ENCODE assay signal across 8 mouse cellular contexts in the genomic region with DNA sequence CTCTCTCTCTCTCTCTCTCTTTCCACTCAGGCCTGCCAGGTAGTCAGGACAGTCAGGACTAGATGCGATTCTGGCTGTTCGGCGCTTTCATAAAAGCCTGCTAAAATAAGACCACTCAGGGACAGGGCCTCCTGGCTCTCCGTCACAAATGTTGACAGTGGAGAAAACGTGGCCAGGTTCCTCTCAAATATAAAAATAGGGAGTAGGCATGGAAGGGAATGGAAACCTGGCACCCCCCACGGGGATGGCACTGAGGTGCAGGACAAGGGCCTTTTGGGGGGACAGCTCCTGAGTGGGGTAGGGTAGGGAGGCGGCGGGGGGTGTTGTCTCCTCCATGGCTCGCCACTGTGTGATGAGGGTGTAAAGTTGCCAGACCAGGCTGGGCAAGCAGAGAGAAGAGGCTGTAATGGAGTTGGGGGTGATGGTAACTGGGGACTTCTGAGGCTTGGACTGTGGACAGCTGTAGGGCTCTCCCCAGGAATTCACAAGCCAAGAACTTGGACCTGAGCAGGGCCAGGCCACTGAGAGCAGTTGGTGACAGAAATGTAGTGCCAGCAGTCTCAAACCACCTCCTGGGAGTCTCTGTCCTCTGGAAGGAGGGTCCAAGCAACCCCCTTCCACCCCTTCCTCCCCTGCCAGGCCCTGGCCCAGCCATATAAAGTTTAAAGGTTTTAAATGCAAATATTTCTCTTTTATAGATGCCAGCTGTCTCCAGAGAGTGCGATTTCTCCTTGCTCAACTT. TPM values are rescaled to one million over a fixed set of nuclear protein-coding genes. Genes with fewer than 3 reads are reported as not detected.
DNase-seq lines count a peak whose midpoint lies in the region; ATAC-seq and TF ChIP-seq lines count a peak whose summit lies in the region.
"Had no signal": no experiment of that assay in that cellular context is flagged by ENCODE, and none has a peak within 500 bp of the region (broad histone marks: within the 10 kb centered on the region; RNA-seq: fewer than 3 reads in every experiment).

No protein-coding gene starts in this region.

- no peak for TF ChIP-seq CTCF in C2C12 (IDR thresholded peaks at IDR 0.05; ENCODE audit: control insufficient read depth, insufficient read depth, insufficient read length)
- no peak for TF ChIP-seq CTCF in E14TG2a.4 (conservative IDR thresholded peaks at IDR 0.05; ENCODE audit: low read length)
- TF ChIP-seq CTCF in heart, postnatal 0 days (IDR thresholded peaks at IDR 0.05; ENCODE audit: low read depth): no peak
- no peak for TF ChIP-seq CTCF in lung, adult 2 months (IDR thresholded peaks at IDR 0.05; ENCODE audit: insufficient read depth, low read length)

- ATAC-seq in heart, postnatal 0 days (ENCODE audit: insufficient read depth, low read depth): peak; percentile 14; the same call in 1 of the 2 replicates
- ATAC-seq in liver, embryonic 15.5 days (ENCODE audit: insufficient read depth): no peak

- no peaks in the 10 kb centered on the region for H3K9me3 ChIP-seq in E14TG2a.4 (ENCODE audit: low read length)
- H3K9me3 ChIP-seq in heart, postnatal 0 days (replicated peaks; ENCODE audit: control insufficient read depth, low read length): no peaks in the 10 kb centered on the region
- H3K9me3 ChIP-seq in liver, embryonic 15.5 days (replicated peaks): no peaks in the 10 kb centered on the region

- H3K36me3 ChIP-seq in C2C12 (ENCODE audit: control insufficient read depth, insufficient read depth): no peaks in the 10 kb centered on the region
- no peaks in the 10 kb centered on the region for H3K36me3 ChIP-seq in E14TG2a.4 (ENCODE audit: insufficient read depth, low read length)
- no peaks in the 10 kb centered on the region for H3K36me3 ChIP-seq in heart, postnatal 0 days (replicated peaks; ENCODE audit: control insufficient read depth, insufficient read depth, low read length)
- peaks cover 5% of the 10 kb centered on the region; the same call in 1 of the 2 replicates for H3K36me3 ChIP-seq in liver, embryonic 15.5 days (replicated peaks)

- H3K4me3 ChIP-seq in C2C12 (ENCODE audit: insufficient read depth, poor library complexity, severe bottlenecking): no peak overlapping the region
- H3K4me3 ChIP-seq in E14TG2a.4 (replicated peaks; ENCODE audit: low read length): peak overlapping the region; percentile 63
- no peak overlapping the region for H3K4me3 ChIP-seq in heart, postnatal 0 days (ENCODE audit: low read depth, low read length)
- no peak overlapping the region for H3K4me3 ChIP-seq in liver, embryonic 15.5 days (replicated peaks)
- no peak overlapping the region for H3K4me3 ChIP-seq in lung, adult 2 months (replicated peaks; ENCODE audit: extremely low read depth, low read depth, low read length)
- H3K4me3 ChIP-seq: erythroblast, embryonic 14.5 days had no signal

- peak overlapping the region; percentile 26 for H3ac ChIP-seq in C2C12 (ENCODE audit: control insufficient read depth, insufficient read length, low read depth)

- 0 out of 2 replicates have a peak, but pooled peaks have one; percentile 22 for TF ChIP-seq EP300 in heart, postnatal 0 days (IDR thresholded peaks at IDR 0.05; ENCODE audit: low read depth)

- H3K79me3 ChIP-seq in C2C12 (ENCODE audit: low read depth): no peaks in the 10 kb centered on the region

- peak; percentile 67 for DNase-seq in heart, postnatal 0 days (ENCODE audit: low spot score)
- DNase-seq in ovary, adult 18-20 months (ENCODE audit: low spot score): no peak
- DNase-seq in urinary bladder, adult 18-20 months (ENCODE audit: low spot score in 2 of 2): no peak
- DNase-seq in lung, adult 2 months: no peak

- H3K27me3 ChIP-seq in C2C12 (ENCODE audit: control insufficient read depth, insufficient read depth, insufficient read length) (no peaks in the 10 kb centered on the region), E14TG2a.4 (ENCODE audit: insufficient read depth, low read length) (no peaks in the 10 kb centered on the region)
- H3K27me3 ChIP-seq in heart, postnatal 0 days (ENCODE audit: control insufficient read depth, insufficient read depth, low read length): no peaks in the 10 kb centered on the region
- H3K27me3 ChIP-seq in liver, embryonic 15.5 days: peaks cover 6% of the 10 kb centered on the region; the same call in 1 of the 2 replicates

- H3K4me1 ChIP-seq in E14TG2a.4 (replicated peaks; ENCODE audit: low read depth, low read length): peaks cover 79% of the 10 kb centered on the region
- H3K4me1 ChIP-seq in heart, postnatal 0 days (ENCODE audit: control insufficient read depth, insufficient read depth): peaks cover 34% of the 10 kb centered on the region
- H3K4me1 ChIP-seq in liver, embryonic 15.5 days (replicated peaks): peaks cover 93% of the 10 kb centered on the region
- peaks cover 16% of the 10 kb centered on the region for H3K4me1 ChIP-seq in lung, adult 2 months (ENCODE audit: control insufficient read depth, insufficient read depth, low read length)

- WGBS in heart, postnatal 0 days: 35% methylated on average over 10 of the region's 10 CpGs
- 59% methylated on average over 10 of the region's 10 CpGs for WGBS in liver, embryonic 15.5 days (ENCODE audit: insufficient replicate concordance)
- 68% methylated on average over 10 of the region's 10 CpGs for WGBS in lung, adult 2 months

- no peak for TF ChIP-seq POLR2A in lung, adult 2 months (IDR thresholded peaks at IDR 0.05; ENCODE audit: borderline replicate concordance, extremely low read depth, low read depth, low read length)

- H3K4me2 ChIP-seq in heart, postnatal 0 days (ENCODE audit: low read depth, low read length): peak overlapping the region; percentile 48; the same call in 1 of the 2 replicates
- H3K4me2 ChIP-seq in liver, embryonic 15.5 days: peak overlapping the region; percentile 53

- peak overlapping the region; percentile 78 for H3K27ac ChIP-seq in heart, postnatal 0 days (ENCODE audit: low read depth)
- 0 out of 2 replicates have a peak overlapping the region, but pooled peaks have one; percentile 24 for H3K27ac ChIP-seq in liver, embryonic 15.5 days (replicated peaks)

- no peaks in the 10 kb centered on the region for H3K79me2 ChIP-seq in C2C12 (ENCODE audit: control insufficient read depth, insufficient read depth)

- no peak overlapping the region for H3K9ac ChIP-seq in heart, postnatal 0 days (replicated peaks; ENCODE audit: low read depth, low read length)
- peak overlapping the region; percentile 0; the same call in 1 of the 2 replicates for H3K9ac ChIP-seq in liver, embryonic 15.5 days

TF ChIP-seq in C2C12, 6 proteins besides CTCF, POLR2A, EP300 and RAD21:
- TF ChIP-seq MYOG (IDR thresholded peaks at IDR 0.05; ENCODE audit: control insufficient read depth, extremely low read depth, insufficient read length) (no peak), USF1 (IDR thresholded peaks at IDR 0.05; ENCODE audit: low read depth) (no peak), FOSL1 (IDR thresholded peaks at IDR 0.05; ENCODE audit: insufficient read depth, low read length, poor library complexity, severe bottlenecking) (no peak), CEBPB (IDR thresholded peaks at IDR 0.05; ENCODE audit: low read depth) (no peak), MAX (IDR thresholded peaks at IDR 0.05) (no peak), MYOD1 (IDR thresholded peaks at IDR 0.05; ENCODE audit: control insufficient read depth, insufficient read length, low read depth) (no peak)

RNA-seq across cellular contexts. Expression of gene Gins2, which starts 57.2 kb away (rescaled TPM):
- polyA plus RNA-seq in C2C12 (2012; fragmentation: generic; extraction: Trizol): 69.8 TPM
- total RNA-seq in heart, postnatal 0 days (2014; rRNA removed; ENCODE audit: low replicate concordance): 29.8 and 52.1 TPM in 2 replicates
- polyA plus RNA-seq in heart, postnatal 0 days (2015; fragmentation: Nextera tagmentation; extraction: Ambion mirVana): 19.3 and 23.8 TPM in 2 replicates
- 50.1 and 52.3 TPM in 2 replicates for polyA plus RNA-seq in liver, embryonic 15.5 days (2015; fragmentation: Nextera tagmentation; extraction: Ambion mirVana)
- polyA plus RNA-seq in lung, adult 2 months (2012; rRNA removed): 4.4 and 4.5 TPM in 2 replicates
